Mouse (Mus musculus) CH12.LX (cell line): ENCODE data around the gene Rap1gap.

Source experiments
- IRF4 ChIP-seq: IDR thresholded peaks from 2 replicates; pipeline ENCODE4 v1.6.1; 2014; ENCODE audit warnings: low read depth, mild to moderate bottlenecking, inconsistent platforms, low read length, improper control_type of control experiment
- POLR2A ChIP-seq: IDR thresholded peaks from 2 replicates; pipeline ENCODE4 v1.6.1; 2011; ENCODE audit warnings: low read depth, mild to moderate bottlenecking, improper control_type of control experiment, low read length

DNA sequence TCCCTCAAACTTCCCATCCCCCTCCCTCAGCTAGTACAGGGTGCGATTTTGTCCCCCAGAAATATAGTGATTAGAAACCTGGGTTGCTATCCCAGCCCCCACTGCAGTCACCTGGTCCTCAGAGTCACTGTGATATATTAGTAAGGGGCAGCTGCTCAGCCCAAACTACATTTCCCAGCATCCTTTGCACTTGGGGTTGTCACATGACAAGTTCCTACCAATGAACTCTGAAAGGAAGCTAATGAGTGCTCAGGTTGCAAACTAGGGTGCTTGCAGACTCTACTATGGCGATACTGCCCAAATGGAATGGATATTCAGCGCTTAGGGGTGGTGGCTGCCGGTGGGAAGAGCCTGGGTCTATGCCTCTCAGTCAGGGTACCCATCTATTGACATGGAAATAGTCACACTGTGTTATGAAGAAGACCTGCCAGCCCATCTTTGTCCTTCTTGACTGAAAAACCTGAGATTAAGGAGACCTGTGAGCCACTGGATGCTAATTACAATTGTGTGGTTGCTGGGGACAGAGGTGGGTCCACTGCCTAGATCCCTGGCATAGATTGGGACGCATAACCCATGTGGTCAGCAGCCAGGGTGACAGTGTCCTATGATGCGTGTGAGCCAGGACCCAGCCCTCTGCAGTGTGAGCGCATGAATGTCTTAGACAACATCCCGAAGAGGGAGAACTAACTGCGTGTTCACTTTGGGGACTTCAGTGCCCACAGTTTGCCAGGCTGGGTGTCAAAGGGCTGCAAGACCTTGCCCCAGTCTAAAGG is 74.8 kb downstream of the Rap1gap start:
- TF ChIP-seq POLR2A (no peak), IRF4 (no peak)
